Mouse (Mus musculus) G1E (cell line): ENCODE data around the gene Lrp11.
"Not testable (repeated sequence)": the region's sequence is repeated elsewhere in the genome, so short reads cannot be mapped to it uniquely, and the experiment has no call there.

Source experiments
- CTCF ChIP-seq: IDR thresholded peaks from 2 replicates; pipeline ENCODE4 v1.5.1; 2012; ENCODE audit warnings: low read depth, low read length, inconsistent platforms, mixed read lengths
- GATA1 ChIP-seq: IDR thresholded peaks from 2 replicates; pipeline ENCODE4 v1.6.1; 2012; ENCODE audit warnings: borderline replicate concordance, low read length, inconsistent platforms, mixed read lengths

- not testable (repeated sequence) for TF ChIP-seq CTCF, GATA1
Observed at GRCm38 (mm10) chr10:7617556-7617955, 28.0 kb downstream of the Lrp11 start.
